Mouse (Mus musculus): ENCODE results near the gene Nfx1.

GRCm38 (mm10) chr4:41056253-41056652 is 85.5 kb downstream of the Nfx1 start:
- TF ChIP-seq POLR2A (IDR thresholded peaks at IDR 0.05; ENCODE audit: borderline replicate concordance, low read depth, low read length) (no peak), CTCF (IDR thresholded peaks at IDR 0.05; ENCODE audit: low read depth, low read length) (no peak)

All from bone marrow macrophage, adult 2 months (primary cell).